ENCODE assay signal across 10 mouse cellular contexts in the genomic region with DNA sequence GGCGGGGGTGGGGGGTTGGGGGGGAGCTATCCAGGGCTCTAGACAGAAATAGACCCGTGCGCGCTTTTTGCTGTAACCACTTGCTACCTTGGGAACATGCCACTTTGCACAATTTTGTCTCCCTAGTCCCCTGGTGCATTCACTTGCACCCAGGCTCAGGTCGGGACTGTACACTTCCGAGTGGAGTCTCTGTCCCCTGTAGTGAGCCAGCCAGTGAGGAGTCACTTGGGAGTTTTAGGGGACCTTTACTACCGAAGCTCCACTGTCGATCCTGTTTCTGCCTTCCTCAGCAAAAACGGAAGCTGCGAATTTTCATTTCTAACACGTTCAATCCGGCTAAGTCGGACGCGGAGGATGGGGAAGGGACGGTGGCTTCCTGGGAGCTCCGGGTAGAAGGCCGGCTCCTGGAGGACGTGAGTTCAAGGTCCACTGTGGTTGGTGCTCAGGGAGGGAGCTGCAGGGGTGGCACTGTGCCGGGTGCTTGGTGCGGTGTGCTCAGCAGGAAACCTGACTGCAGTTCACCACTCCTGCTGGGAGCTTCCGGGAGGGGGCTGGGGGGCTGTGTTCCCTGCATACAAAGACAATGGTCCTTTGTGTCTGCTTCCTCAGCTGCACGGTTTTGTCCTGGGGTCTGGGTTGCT. TPM values are rescaled to one million over a fixed set of nuclear protein-coding genes. Genes with fewer than 3 reads are reported as not detected.
DNase-seq lines count a peak whose midpoint lies in the region; ATAC-seq lines count a peak whose summit lies in the region.
"Had no signal": no experiment of that assay in that cellular context is flagged by ENCODE, and none has a peak within 500 bp of the region (broad histone marks: within the 10 kb centered on the region; RNA-seq: fewer than 3 reads in every experiment).

No protein-coding gene starts in this region.

- H3K4me2 ChIP-seq in stomach, embryonic 16.5 days (ENCODE audit: low read depth, low read length): peak overlapping the region; percentile 21; the same call in 1 of the 2 replicates

- peaks cover 27% of the 10 kb centered on the region for H3K4me1 ChIP-seq in limb, embryonic 10.5 days
- H3K4me1 ChIP-seq in stomach, embryonic 16.5 days (ENCODE audit: control insufficient read depth, insufficient read depth, low read length): peaks cover 23% of the 10 kb centered on the region

- H3K9ac ChIP-seq in stomach, embryonic 16.5 days (ENCODE audit: low read length): no peak overlapping the region

- H3K9me3 ChIP-seq in limb, embryonic 10.5 days (replicated peaks): no peaks in the 10 kb centered on the region
- H3K9me3 ChIP-seq in stomach, embryonic 16.5 days (replicated peaks; ENCODE audit: control insufficient read depth, low read length): no peaks in the 10 kb centered on the region

- no peak overlapping the region for H3K4me3 ChIP-seq in limb, embryonic 10.5 days
- no peak overlapping the region for H3K4me3 ChIP-seq in stomach, embryonic 16.5 days (replicated peaks; ENCODE audit: low read length)

- peaks cover 59% of the 10 kb centered on the region for H3K36me3 ChIP-seq in limb, embryonic 10.5 days
- H3K36me3 ChIP-seq in stomach, embryonic 16.5 days (ENCODE audit: control insufficient read depth, insufficient read depth, low read length): peaks cover 14% of the 10 kb centered on the region

- peak overlapping the region; percentile 12; the same call in 1 of the 2 replicates for H3K27ac ChIP-seq in limb, embryonic 10.5 days
- H3K27ac ChIP-seq in stomach, embryonic 16.5 days (ENCODE audit: low read length): peak overlapping the region; percentile 56

- no peak for ATAC-seq in stomach, embryonic 16.5 days (ENCODE audit: insufficient read depth, low FRiP score)
- ATAC-seq: Patski had no signal

- intact Hi-C loops in left cerebral cortex, postnatal 14 days (cut with DNase I): no loop called here

- peak; percentile 60 to 72 for DNase-seq in left cerebral cortex, postnatal 14 days (ENCODE audit: low spot score in 2 of 2)
- no peak for DNase-seq in left cerebral cortex, adult 11 months (ENCODE audit: low spot score)
- peak; percentile 81 to 83 for DNase-seq in adrenal gland, postnatal 36 days
- peak; percentile 52 for DNase-seq in heart, postnatal 4 days
- no peak for DNase-seq in limb, embryonic 10.5 days (ENCODE audit: low spot score)
- no peak for DNase-seq in urinary bladder, postnatal 25 days (ENCODE audit: low spot score)
- DNase-seq in lung, postnatal 36 days: no peak

- H3K27me3 ChIP-seq in limb, embryonic 10.5 days (ENCODE audit: low read depth, poor library complexity, severe bottlenecking): 0 out of 2 replicates have a peak, but pooled peaks cover 6% of the 10 kb centered on the region
- no peaks in the 10 kb centered on the region for H3K27me3 ChIP-seq in stomach, embryonic 16.5 days (ENCODE audit: control insufficient read depth, insufficient read depth, low read length)
- H3K27me3 ChIP-seq: Patski had no signal

- 62% methylated on average over 23 of the region's 23 CpGs for WGBS in limb, embryonic 10.5 days
- WGBS in stomach, embryonic 16.5 days: 56% methylated on average over 23 of the region's 23 CpGs

RNA-seq across cellular contexts. Expression of gene Gm17349, which starts 1.1 kb away (rescaled TPM):
- total RNA-seq in left cerebral cortex, postnatal 14 days (2021): 1 to 10 TPM; 5.6 to 8.1 TPM
- total RNA-seq in adrenal gland, postnatal 36 days (2021): 10 to 100 TPM; 19.6 to 24.6 TPM
- 1 to 10 TPM; 3.7 to 4.8 TPM for total RNA-seq in heart, postnatal 4 days (2021)
- polyA plus RNA-seq in limb, embryonic 10.5 days (2016; fragmentation: Nextera tagmentation; extraction: Ambion mirVana): not detected in 2 replicates
- polyA plus RNA-seq in stomach, embryonic 16.5 days (2015; fragmentation: Nextera tagmentation; extraction: Ambion mirVana): not detected in 2 replicates
- total RNA-seq: hematopoietic stem cell, adult 5-6 weeks had no signal
- polyA plus RNA-seq: Patski had no signal

RNA-seq across cellular contexts. Expression of gene Smarcd1, which starts 2.2 kb away (rescaled TPM):
- total RNA-seq in left cerebral cortex, postnatal 14 days (2021): 100 to 1,000 TPM; 142 to 143 TPM
- total RNA-seq in adrenal gland, postnatal 36 days (2021): 10 to 100 TPM; 40.8 to 51.2 TPM
- total RNA-seq in heart, postnatal 4 days (2021): 10 to 100 TPM; 46.5 to 47.7 TPM
- 84.0 and 85.8 TPM in 2 replicates for polyA plus RNA-seq in limb, embryonic 10.5 days (2016; fragmentation: Nextera tagmentation; extraction: Ambion mirVana)
- polyA plus RNA-seq in stomach, embryonic 16.5 days (2015; fragmentation: Nextera tagmentation; extraction: Ambion mirVana): 17.0 and 20.9 TPM in 2 replicates

RNA-seq across cellular contexts. Expression of gene Gpd1, which starts 13.2 kb away (rescaled TPM):
- 10 to 100 TPM; 34.1 to 35.5 TPM for total RNA-seq in left cerebral cortex, postnatal 14 days (2021)
- total RNA-seq in adrenal gland, postnatal 36 days (2021): 1,000 to 10,000 TPM in 1 of 2 experiments, 100 to 1,000 TPM in 1; 945 to 1,041 TPM
- total RNA-seq in heart, postnatal 4 days (2021): 10 to 100 TPM; 24.5 to 26.4 TPM
- polyA plus RNA-seq in limb, embryonic 10.5 days (2016; fragmentation: Nextera tagmentation; extraction: Ambion mirVana): 0.29 and 0.59 TPM in 2 replicates
- polyA plus RNA-seq in stomach, embryonic 16.5 days (2015; fragmentation: Nextera tagmentation; extraction: Ambion mirVana): 7.4 and 9.2 TPM in 2 replicates

RNA-seq across cellular contexts. Expression of gene Cox14, which starts 21.3 kb away (rescaled TPM):
- 100 to 1,000 TPM; 129 to 131 TPM for total RNA-seq in left cerebral cortex, postnatal 14 days (2021)
- total RNA-seq in adrenal gland, postnatal 36 days (2021): 100 to 1,000 TPM; 227 to 257 TPM
- total RNA-seq in heart, postnatal 4 days (2021): 100 to 1,000 TPM; 150 to 159 TPM
- 113 and 127 TPM in 2 replicates for polyA plus RNA-seq in limb, embryonic 10.5 days (2016; fragmentation: Nextera tagmentation; extraction: Ambion mirVana)
- 171 and 173 TPM in 2 replicates for polyA plus RNA-seq in stomach, embryonic 16.5 days (2015; fragmentation: Nextera tagmentation; extraction: Ambion mirVana)

RNA-seq across cellular contexts. Expression of gene Asic1, which starts 34.0 kb away (rescaled TPM):
- 10 to 100 TPM; 83.1 to 91.8 TPM for total RNA-seq in left cerebral cortex, postnatal 14 days (2021)
- under 1 TPM; 0.53 to 0.56 TPM for total RNA-seq in adrenal gland, postnatal 36 days (2021)
- total RNA-seq in heart, postnatal 4 days (2021): 1 to 10 TPM in 1 of 2 experiments, under 1 TPM in 1; 0.77 to 1.0 TPM
- polyA plus RNA-seq in limb, embryonic 10.5 days (2016; fragmentation: Nextera tagmentation; extraction: Ambion mirVana): 1.1 TPM in 2 replicates
- polyA plus RNA-seq in stomach, embryonic 16.5 days (2015; fragmentation: Nextera tagmentation; extraction: Ambion mirVana): 0.89 and 0.92 TPM in 2 replicates
- total RNA-seq: hematopoietic stem cell, adult 5-6 weeks had no signal

Comparison
In these comparisons a context has a peak if more than half of its experiments do, and no peak if none do; other contexts are left out.
1. DNase-seq: peak in left cerebral cortex, postnatal 14 days (2 of 2), adrenal gland, postnatal 36 days (2 of 2) and heart, postnatal 4 days (single experiment); none in left cerebral cortex, adult 11 months (single experiment), limb, embryonic 10.5 days (single experiment), urinary bladder, postnatal 25 days (single experiment) and lung, postnatal 36 days (single experiment).
2. RNA of gene Gpd1, which starts 13.2 kb away (total RNA-seq): 945 to 1,041 TPM in adrenal gland, postnatal 36 days; 34.1 to 35.5 TPM in left cerebral cortex, postnatal 14 days and 24.5 to 26.4 TPM in heart, postnatal 4 days; every median in the first group is over 10 times any median in the second.